Mouse (Mus musculus): ENCODE measurements around the gene Pcif1.
A peak's percentile ranks its signal among the peaks of the same experiment; 100 is the strongest.
"Not testable (repeated sequence)": the region's sequence is repeated elsewhere in the genome, so short reads cannot be mapped to it uniquely, and the experiment has no call there.

Gene Pcif1

GRCm38 (mm10) chr2:164879228-164879567, at the start of gene Pcif1:
TSS of gene Pcif1 (plus strand) at chr2:164879304.
- DNase-seq, result peak; percentile 94 to 96

- no peak for DNase-seq
Measured at GRCm38 (mm10) chr2:164831029-164831428, 48.1 kb upstream of the Pcif1 start.

- peak in 1 of 2 experiments; percentile 46 for DNase-seq
Measured at GRCm38 (mm10) chr2:164832032-164832747, 46.9 kb upstream of the Pcif1 start.

- peak; percentile 71 to 77 for DNase-seq
Measured at GRCm38 (mm10) chr2:164832748-164833301, 46.3 kb upstream of the Pcif1 start, which contains the start of gene Ctsa. TSS of gene Ctsa (plus strand) at chr2:164832873.

- DNase-seq, result peak; percentile 89 to 94
Measured at GRCm38 (mm10) chr2:164833314-164833959, 45.7 kb upstream of the Pcif1 start, which contains the start of gene Neurl2. TSS of gene Neurl2 (minus strand) at chr2:164833456.

- DNase-seq, result no peak
Measured at GRCm38 (mm10) chr2:164834531-164834930, 44.6 kb upstream of the Pcif1 start.

GRCm38 (mm10) chr2:164835164-164835563, 43.9 kb upstream of the Pcif1 start:
- no peak for DNase-seq

- no peak for DNase-seq
Measured at GRCm38 (mm10) chr2:164845782-164846181, 33.3 kb upstream of the Pcif1 start.

GRCm38 (mm10) chr2:164850061-164850460, 29.0 kb upstream of the Pcif1 start:
- DNase-seq, result no peak

GRCm38 (mm10) chr2:164855572-164855971, 23.5 kb upstream of the Pcif1 start:
- DNase-seq, result not testable (repeated sequence)

GRCm38 (mm10) chr2:164856309-164857100, 22.6 kb upstream of the Pcif1 start:
- DNase-seq, result peak in 1 of 2 experiments; percentile 30

- peak in 1 of 2 experiments; percentile 33 for DNase-seq
Measured at GRCm38 (mm10) chr2:164857101-164857821, 21.8 kb upstream of the Pcif1 start, which contains the start of gene Pltp. TSS of gene Pltp (minus strand) at chr2:164857711.

GRCm38 (mm10) chr2:164857842-164858553, 21.1 kb upstream of the Pcif1 start:
- no peak for DNase-seq

- DNase-seq, result no peak
Measured at GRCm38 (mm10) chr2:164859155-164859554, 19.9 kb upstream of the Pcif1 start.

GRCm38 (mm10) chr2:164859640-164860432, 19.3 kb upstream of the Pcif1 start:
- DNase-seq, result no peak

GRCm38 (mm10) chr2:164861094-164861493, 18.0 kb upstream of the Pcif1 start:
- DNase-seq, result no peak

GRCm38 (mm10) chr2:164862179-164862861, 16.8 kb upstream of the Pcif1 start:
- DNase-seq, result no peak

GRCm38 (mm10) chr2:164863411-164863810, 15.7 kb upstream of the Pcif1 start:
- DNase-seq, result not testable (repeated sequence)

- DNase-seq, result no peak
Measured at GRCm38 (mm10) chr2:164864593-164864992, 14.5 kb upstream of the Pcif1 start.

All from cerebellum, postnatal 36 days (tissue).